Mouse (Mus musculus) myocyte (in vitro differentiated cells): ENCODE results near the gene Dact3. TPM values are rescaled to one million over a fixed set of nuclear protein-coding genes. Genes with fewer than 3 reads are reported as not detected.

Experiments used
- H3K27me3 ChIP-seq: one replicate; pipeline ENCODE4 v1.6.1; 2011; ENCODE audit not compliant: control insufficient read depth, insufficient read depth, insufficient read length
- H3K36me3 ChIP-seq: one replicate; pipeline ENCODE4 v1.6.1; 2011; ENCODE audit not compliant: control insufficient read depth, insufficient read depth
- H3K4me2 ChIP-seq: one replicate; pipeline ENCODE4 v1.6.1; 2011; ENCODE audit warnings: low read depth, control low read depth
- H3K4me3 ChIP-seq: one replicate; pipeline ENCODE4 v1.5.1; 2011; ENCODE audit warnings: mild to moderate bottlenecking, control low read depth, moderate library complexity
- H3K79me2 ChIP-seq: one replicate; pipeline ENCODE4 v1.6.1; 2011; ENCODE audit not compliant: control insufficient read depth, insufficient read depth
- H3ac ChIP-seq: one replicate; pipeline ENCODE4 v1.6.1; 2011; ENCODE audit not compliant: control insufficient read depth, insufficient read length
- CEBPB ChIP-seq: IDR thresholded peaks from 2 replicates; pipeline ENCODE4 v1.6.1; 2011; ENCODE audit warnings: mild to moderate bottlenecking, moderate library complexity; ENCODE audit not compliant: poor library complexity, insufficient read depth, severe bottlenecking
- E2F4 ChIP-seq: IDR thresholded peaks from one replicate; pipeline ENCODE4 v1.6.1; 2011; ENCODE audit warnings: mild to moderate bottlenecking, control low read depth, moderate library complexity; ENCODE audit not compliant: insufficient read depth
- MAX ChIP-seq: IDR thresholded peaks from one replicate; pipeline ENCODE4 v1.6.1; 2011; ENCODE audit warnings: low read depth, mild to moderate bottlenecking, control low read depth
- MYOD1 ChIP-seq, 3 experiments: IDR thresholded peaks; one replicate each; pipeline ENCODE4 v1.6.1; 2011; ENCODE audit warnings: control low read depth in 2 of 3, low read depth in 2 of 3, mild to moderate bottlenecking in 2 of 3, moderate library complexity in 1 of 3; ENCODE audit not compliant: insufficient read length in 2 of 3, control insufficient read depth in 1 of 3
- MYOG ChIP-seq, 3 experiments: IDR thresholded peaks; one replicate each; pipeline ENCODE4 v1.6.1; 2011; ENCODE audit warnings: control low read depth in 2 of 3, low read depth in 2 of 3, mild to moderate bottlenecking in 2 of 3; ENCODE audit not compliant: insufficient read length in 2 of 3, control insufficient read depth in 1 of 3, insufficient read depth in 1 of 3
- POLR2A ChIP-seq: IDR thresholded peaks from one replicate; pipeline ENCODE4 v1.6.1; 2011; ENCODE audit warnings: low read depth, mild to moderate bottlenecking, control low read depth, moderate library complexity; ENCODE audit not compliant: insufficient read length
- POLR2AphosphoS2 ChIP-seq: IDR thresholded peaks from one replicate; pipeline ENCODE4 v1.6.1; 2011; ENCODE audit warnings: low read depth, control low read depth; ENCODE audit not compliant: insufficient read length
- REST ChIP-seq: IDR thresholded peaks from one replicate; pipeline ENCODE4 v1.6.1; 2011; ENCODE audit warnings: mild to moderate bottlenecking, control low read depth, moderate library complexity; ENCODE audit not compliant: insufficient read depth, insufficient read length
- SRF ChIP-seq: IDR thresholded peaks from one replicate; pipeline ENCODE4 v1.6.1; 2011; ENCODE audit warnings: low read depth; ENCODE audit not compliant: control insufficient read depth, insufficient read length
- TCF12 ChIP-seq: IDR thresholded peaks from one replicate; pipeline ENCODE4 v1.6.1; 2011; ENCODE audit warnings: mild to moderate bottlenecking, control low read depth; ENCODE audit not compliant: poor library complexity, insufficient read depth, severe bottlenecking
- TCF3 ChIP-seq: IDR thresholded peaks from one replicate; pipeline ENCODE4 v1.6.1; 2011; ENCODE audit warnings: low read depth, control low read depth; ENCODE audit not compliant: insufficient read length
- USF1 ChIP-seq: IDR thresholded peaks from one replicate; pipeline ENCODE4 v1.6.1; 2011; ENCODE audit warnings: low read depth, mild to moderate bottlenecking, control low read depth, moderate library complexity
- polyA plus RNA-seq: library from polyadenylated mRNA; unstranded; fragments of >200 nt; fragmentation: generic; extraction: Trizol; gene quantifications from one replicate; pipeline ENCODE4 v1.2.1, GENCODE M21; 2012; ENCODE audit warnings: missing spikeins

Dact3 gene
- polyA plus RNA-seq, 1 experiment = 10.0 TPM

DNA sequence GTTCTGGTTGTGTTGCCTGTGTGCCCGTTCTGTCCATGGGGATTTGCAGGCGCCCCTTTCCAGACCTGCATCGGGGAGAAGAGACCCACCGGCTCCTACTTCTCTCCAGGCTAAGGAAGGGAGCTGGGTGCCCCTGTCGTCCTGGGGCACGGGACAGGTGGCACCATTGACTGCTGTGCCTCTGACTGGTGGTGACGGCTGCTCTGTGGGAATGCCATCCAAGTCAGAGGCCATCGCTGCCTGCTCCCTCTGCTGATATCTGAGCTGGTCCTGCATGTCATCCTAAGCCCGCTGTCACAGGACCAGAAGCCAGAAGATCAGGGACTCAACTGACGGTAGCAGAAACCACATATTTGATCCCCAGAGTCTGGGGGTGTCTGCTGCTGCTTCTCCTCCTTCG, 33.7 kb downstream of the Dact3 start:
- H3K79me2 ChIP-seq = peaks cover 9% of the 10 kb centered on the region
- H3ac ChIP-seq = no peak overlapping the region
- no peaks in the 10 kb centered on the region for H3K36me3 ChIP-seq
- H3K4me2 ChIP-seq = peak overlapping the region; percentile 74
- TF ChIP-seq MAX = no peak
- no peak for TF ChIP-seq SRF
- no peak for TF ChIP-seq POLR2A
- TF ChIP-seq CEBPB = no peak
- peak in 2 of 3 experiments; percentile 32 to 78 for TF ChIP-seq MYOD1 (IDR thresholded peaks at IDR 0.05; ENCODE audit: control insufficient read depth in 1 of 3, insufficient read length in 2 of 3, low read depth in 2 of 3)
- peak in 2 of 3 experiments; percentile 55 to 58 for TF ChIP-seq MYOG (IDR thresholded peaks at IDR 0.05; ENCODE audit: control insufficient read depth in 1 of 3, insufficient read depth in 1 of 3, insufficient read length in 2 of 3, low read depth in 2 of 3)
- no peak for TF ChIP-seq REST
- TF ChIP-seq TCF12 = no peak
- H3K4me3 ChIP-seq = peak overlapping the region; percentile 13
- H3K27me3 ChIP-seq = no peaks in the 10 kb centered on the region

DNA sequence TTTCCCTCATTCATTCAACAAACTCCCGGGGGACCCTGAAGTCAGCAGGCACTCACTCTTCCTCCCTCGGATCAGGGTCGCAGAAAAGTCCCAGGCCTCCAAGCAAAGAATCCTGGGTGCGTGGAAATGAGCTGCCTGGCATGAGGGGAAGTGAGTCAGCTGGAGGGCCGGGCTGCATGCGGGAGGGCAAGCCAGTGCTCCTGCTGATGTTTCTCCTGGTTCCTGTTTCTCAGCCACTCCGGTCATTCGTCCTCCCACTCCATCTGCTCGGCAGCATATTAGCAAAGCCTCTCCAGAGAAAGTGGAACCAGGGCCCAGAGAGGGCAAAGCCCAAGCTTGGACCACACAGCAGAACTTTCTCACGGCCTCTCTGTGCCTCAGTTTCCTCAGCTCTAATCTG, 34.8 kb downstream of the Dact3 start:
- H3ac ChIP-seq = no peak overlapping the region
- H3K4me3 ChIP-seq = peak overlapping the region; percentile 13
- no peaks in the 10 kb centered on the region for H3K27me3 ChIP-seq
- H3K79me2 ChIP-seq = peaks cover 9% of the 10 kb centered on the region
- no peak for TF ChIP-seq MYOG (IDR thresholded peaks at IDR 0.05; ENCODE audit: control insufficient read depth in 1 of 3, insufficient read depth in 1 of 3, insufficient read length in 2 of 3, low read depth in 2 of 3)
- TF ChIP-seq MAX = no peak
- TF ChIP-seq TCF12 = no peak
- TF ChIP-seq REST = no peak
- no peak for TF ChIP-seq CEBPB
- TF ChIP-seq SRF = no peak
- peak in 1 of 3 experiments; percentile 5 for TF ChIP-seq MYOD1 (IDR thresholded peaks at IDR 0.05; ENCODE audit: control insufficient read depth in 1 of 3, insufficient read length in 2 of 3, low read depth in 2 of 3)
- TF ChIP-seq USF1 = no peak
- TF ChIP-seq POLR2A = peak; percentile 50
- no peak for TF ChIP-seq POLR2AphosphoS2
- TF ChIP-seq TCF3 = no peak
- H3K36me3 ChIP-seq = no peaks in the 10 kb centered on the region
- peak overlapping the region; percentile 74 for H3K4me2 ChIP-seq

DNA sequence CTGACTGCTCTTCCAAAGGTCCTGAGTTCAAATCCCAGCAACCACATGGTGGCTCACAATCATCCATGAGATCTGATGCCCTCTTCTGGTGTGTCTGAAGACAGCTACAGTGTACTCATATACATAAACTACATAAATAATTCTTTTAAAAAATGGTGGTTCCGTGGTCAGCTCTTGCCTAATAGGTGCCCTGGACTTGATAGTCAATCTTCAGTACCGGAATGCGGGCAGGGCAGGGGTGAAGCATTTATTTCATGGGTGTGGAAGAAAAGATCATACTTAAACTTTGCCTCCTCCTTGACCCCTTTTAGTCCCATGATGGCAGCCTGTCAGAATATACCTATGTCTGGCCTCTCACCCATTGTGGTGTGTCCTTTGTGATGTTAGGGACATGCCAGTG, 36.8 kb downstream of the Dact3 start:
- peaks cover 9% of the 10 kb centered on the region for H3K79me2 ChIP-seq
- H3K4me3 ChIP-seq = no peak overlapping the region
- H3K27me3 ChIP-seq = no peaks in the 10 kb centered on the region
- peak overlapping the region; percentile 44 for H3K4me2 ChIP-seq
- H3K36me3 ChIP-seq = peaks cover under 1% of the 10 kb centered on the region
- H3ac ChIP-seq = no peak overlapping the region
- TF ChIP-seq REST (no peak), POLR2A (no peak), E2F4 (no peak), MYOG (IDR thresholded peaks at IDR 0.05; ENCODE audit: control insufficient read depth in 1 of 3, insufficient read depth in 1 of 3, insufficient read length in 2 of 3, low read depth in 2 of 3) (no peak), TCF12 (no peak), USF1 (no peak), MAX (no peak)

DNA sequence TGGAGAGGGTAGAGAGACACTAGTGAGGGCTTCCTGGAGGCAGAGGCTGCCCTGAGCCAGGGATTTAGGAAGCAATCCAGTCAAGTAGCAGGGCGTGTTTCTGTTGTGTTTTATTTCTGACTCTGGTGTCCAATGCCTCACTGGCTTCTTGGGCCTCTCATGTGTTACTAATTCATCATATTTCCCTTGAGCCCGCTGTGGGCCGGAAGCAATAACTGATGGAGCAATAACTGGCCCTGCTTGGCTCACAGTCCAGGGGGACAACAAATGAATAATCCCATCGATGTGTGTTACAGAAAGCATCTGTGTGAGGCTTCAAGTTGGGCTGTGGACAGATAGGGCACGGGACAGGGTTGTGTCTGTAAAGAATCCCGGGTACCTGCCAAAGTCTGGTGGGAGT, 37.2 kb downstream of the Dact3 start:
- peak; percentile 61; the same call in 1 of the 2 replicates for TF ChIP-seq CEBPB
- TF ChIP-seq SRF = no peak
- H3K4me3 ChIP-seq = no peak overlapping the region
- peaks cover 9% of the 10 kb centered on the region for H3K79me2 ChIP-seq
- peak overlapping the region; percentile 44 for H3K4me2 ChIP-seq
- no peaks in the 10 kb centered on the region for H3K27me3 ChIP-seq
- no peak overlapping the region for H3ac ChIP-seq
- peaks cover 3% of the 10 kb centered on the region for H3K36me3 ChIP-seq

DNA sequence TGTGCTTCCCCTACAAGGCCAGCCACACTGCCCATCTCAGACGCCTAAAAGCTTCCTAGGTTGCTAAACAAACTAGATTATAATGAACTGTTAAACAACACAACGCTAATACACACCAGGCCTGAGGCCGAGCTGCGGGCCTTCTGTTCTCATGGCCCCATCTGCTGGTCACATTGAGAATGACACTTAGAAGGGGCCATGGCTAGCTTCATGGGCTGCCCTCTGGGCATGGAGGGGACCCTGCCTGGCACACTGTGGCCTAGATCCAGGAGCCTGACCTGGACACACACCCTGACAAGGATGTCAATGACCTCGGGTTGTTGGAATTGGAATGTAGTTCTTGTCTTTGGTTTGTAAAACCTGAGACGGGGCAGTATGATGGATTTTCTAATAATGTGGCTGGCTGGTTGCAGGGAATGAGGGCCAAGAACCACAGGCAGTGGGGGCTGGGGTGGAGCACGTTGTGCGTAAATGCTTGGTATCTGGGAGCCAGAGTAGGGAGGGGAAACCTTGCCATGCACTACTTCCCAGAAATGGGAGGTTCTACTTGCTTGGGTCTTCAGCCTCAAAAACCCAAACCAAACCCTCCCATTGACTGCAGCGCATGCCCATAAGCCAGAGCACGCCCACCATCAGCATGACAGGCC, 38.8 kb downstream of the Dact3 start:
- TF ChIP-seq USF1 (no peak), POLR2A (peak; percentile 22)
- H3K79me2 ChIP-seq = peaks cover 4% of the 10 kb centered on the region
- peaks cover 3% of the 10 kb centered on the region for H3K36me3 ChIP-seq
- H3K4me2 ChIP-seq = peak overlapping the region; percentile 44
- no peak overlapping the region for H3K4me3 ChIP-seq
- no peak overlapping the region for H3ac ChIP-seq
- no peaks in the 10 kb centered on the region for H3K27me3 ChIP-seq
